Mouse (Mus musculus) MEL (cell line): ENCODE results near the gene Arpc5.

Experiments used
- GATA1 ChIP-seq: IDR thresholded peaks from 2 replicates; pipeline ENCODE4 v1.6.1; 2011; ENCODE audit warnings: low read depth, low read length, improper control_type of control experiment
- POLR2A ChIP-seq, 2 experiments: IDR thresholded peaks; 2 replicates each; pipeline ENCODE4 v1.6.1; 2011 to 2012; ENCODE audit warnings: low read length in 2 of 2, mild to moderate bottlenecking in 2 of 2, control low read depth in 1 of 2, improper control_type of control experiment in 1 of 2, low read depth in 1 of 2, moderate library complexity in 1 of 2; ENCODE audit not compliant: control insufficient read depth in 1 of 2, insufficient read depth in 1 of 2, poor library complexity in 1 of 2
- POLR2AphosphoS2 ChIP-seq: IDR thresholded peaks from 2 replicates; pipeline ENCODE4 v1.6.1; 2011; ENCODE audit warnings: low read length, improper control_type of control experiment
- ZC3H11A ChIP-seq: IDR thresholded peaks from 2 replicates; pipeline ENCODE4 v1.6.1; 2012; ENCODE audit warnings: low read depth, mild to moderate bottlenecking, inconsistent platforms, low read length, improper control_type of control experiment

DNA sequence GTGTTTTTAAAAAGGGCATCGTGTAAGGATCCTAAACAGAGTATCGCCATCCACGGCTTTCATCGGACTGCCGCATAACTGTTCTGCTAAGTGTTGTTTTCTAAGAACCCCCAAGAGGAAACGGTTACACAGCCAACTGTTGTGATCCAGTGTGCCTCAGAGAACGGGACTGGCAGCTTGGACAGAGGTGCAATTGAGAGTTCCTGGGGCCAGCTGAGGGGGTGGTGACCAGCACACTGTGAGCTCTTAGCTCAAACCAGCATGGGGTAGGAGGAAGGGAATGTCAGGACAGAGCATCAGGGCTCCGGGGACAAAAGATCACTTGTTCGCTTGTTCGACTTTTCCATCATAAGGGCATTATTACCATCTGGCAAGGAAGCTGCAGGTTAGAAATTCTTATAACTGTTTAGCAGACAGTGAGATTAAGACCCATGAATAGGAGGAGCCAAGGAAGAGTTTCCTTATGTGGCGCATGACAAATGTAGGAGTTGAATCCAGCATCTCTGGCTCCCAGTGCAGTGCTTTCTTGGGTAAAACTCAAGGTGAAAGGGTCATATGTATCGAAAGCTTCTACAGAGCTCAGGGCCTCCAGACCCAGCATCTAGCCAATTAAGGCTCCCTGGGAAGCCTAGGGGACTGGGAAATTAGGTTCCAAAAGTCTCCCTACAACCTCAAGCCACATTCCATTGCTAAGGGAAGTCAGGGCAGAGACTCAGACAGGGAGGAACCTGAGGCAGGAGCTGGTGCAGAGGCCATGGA is 26.6 kb downstream of the Arpc5 start:
- TF ChIP-seq POLR2AphosphoS2 (no peak), ZC3H11A (no peak), POLR2A (IDR thresholded peaks at IDR 0.05; ENCODE audit: control insufficient read depth in 1 of 2, insufficient read depth in 1 of 2, low read depth in 1 of 2, low read length in 2 of 2, poor library complexity in 1 of 2) (no peak), GATA1 (no peak)
